8 mouse cellular contexts compared by ENCODE assay signal in the genomic region with DNA sequence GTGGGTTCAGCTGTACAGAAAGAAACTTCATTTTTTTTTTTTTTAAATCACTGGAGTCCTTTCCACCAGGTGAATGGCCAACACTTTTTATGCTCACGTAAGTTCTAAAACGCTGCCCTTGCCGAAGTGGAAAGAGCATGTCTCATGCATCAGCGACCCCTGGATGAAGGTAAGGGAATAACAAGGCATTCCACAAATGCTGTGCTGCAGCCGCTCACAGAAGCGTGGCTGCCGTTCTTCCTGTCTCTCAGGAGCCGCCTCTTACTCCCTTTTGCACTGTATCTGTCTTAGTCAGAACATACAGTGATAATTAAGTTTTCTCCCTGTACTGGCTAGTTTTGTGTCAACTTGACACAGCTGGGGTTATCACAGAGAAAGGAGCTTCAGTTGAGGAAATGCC. TPM values are rescaled to one million over a fixed set of nuclear protein-coding genes. Genes with fewer than 3 reads are reported as not detected.
DNase-seq lines count a peak whose midpoint lies in the region; ATAC-seq and TF ChIP-seq lines count a peak whose summit lies in the region.

No protein-coding gene starts in this region.

- 7% methylated on average over 8 of the region's 8 CpGs for WGBS in hindbrain, embryonic 13.5 days
- 6% methylated on average over 8 of the region's 8 CpGs for WGBS in liver, embryonic 11.5 days

- intact Hi-C loops in left cerebral cortex, adult 2 months (cut with DNase I) = no loop called here
- intact Hi-C loops in left cerebral cortex, postnatal 36 days (cut with DNase I) = no loop called here

- H3K27ac ChIP-seq in left cerebral cortex, adult 2 months = no peak overlapping the region
- H3K27ac ChIP-seq in hindbrain, embryonic 13.5 days = no peak overlapping the region
- no peak overlapping the region for H3K27ac ChIP-seq in liver, embryonic 11.5 days (ENCODE audit: low read depth, low read length)

- H3K36me3 ChIP-seq in hindbrain, embryonic 13.5 days = no peaks in the 10 kb centered on the region
- H3K36me3 ChIP-seq in liver, embryonic 11.5 days (ENCODE audit: control insufficient read depth, insufficient read depth, low read length) = no peaks in the 10 kb centered on the region

- peak; percentile 57 for TF ChIP-seq CTCF in left cerebral cortex, adult 2 months (IDR thresholded peaks at IDR 0.05)

- H3K9ac ChIP-seq in hindbrain, embryonic 13.5 days = no peak overlapping the region
- no peak overlapping the region for H3K9ac ChIP-seq in liver, embryonic 11.5 days (ENCODE audit: low read depth, low read length)

- no peaks in the 10 kb centered on the region for H3K4me1 ChIP-seq in hindbrain, embryonic 13.5 days (replicated peaks)
- no peaks in the 10 kb centered on the region for H3K4me1 ChIP-seq in liver, embryonic 11.5 days (replicated peaks; ENCODE audit: control insufficient read depth, insufficient read depth, low read length)

- no peaks in the 10 kb centered on the region for H3K9me3 ChIP-seq in hindbrain, embryonic 13.5 days
- no peaks in the 10 kb centered on the region for H3K9me3 ChIP-seq in liver, embryonic 11.5 days (ENCODE audit: control insufficient read depth, low read length)

- no peak overlapping the region for H3K4me2 ChIP-seq in hindbrain, embryonic 13.5 days
- no peak overlapping the region for H3K4me2 ChIP-seq in liver, embryonic 11.5 days

- H3K27me3 ChIP-seq in hindbrain, embryonic 13.5 days = peaks cover 14% of the 10 kb centered on the region; the same call in 1 of the 2 replicates
- H3K27me3 ChIP-seq in liver, embryonic 11.5 days (replicated peaks; ENCODE audit: control insufficient read depth, insufficient read depth, low read length) = no peaks in the 10 kb centered on the region

- ATAC-seq in hindbrain, embryonic 13.5 days (ENCODE audit: low FRiP score) = peak; percentile 54; the same call in 1 of the 2 replicates
- ATAC-seq in liver, embryonic 11.5 days (replicated peaks; ENCODE audit: low FRiP score) = 0 out of 2 replicates have a peak, but pooled peaks have one; percentile 39

- peak in 1 of 2 experiments; percentile 17 for DNase-seq in left cerebral cortex, adult 2 months (ENCODE audit: extremely low spot score in 1 of 2, low spot score in 2 of 2)
- no peak for DNase-seq in left cerebral cortex, postnatal 36 days (ENCODE audit: low spot score in 2 of 2)
- DNase-seq in brain, adult 2 months (ENCODE audit: low read depth, low spot score) = peak; percentile 67
- no peak for DNase-seq in liver, embryonic 11.5 days (ENCODE audit: low spot score)
- peak; percentile 9 for DNase-seq in right cerebral cortex, postnatal 4 days
- DNase-seq in frontal cortex, postnatal 25 days (ENCODE audit: low spot score in 2 of 2) = no peak
- no peak for DNase-seq in T-cell, adult 2 months (ENCODE audit: low spot score)

- no peak overlapping the region for H3K4me3 ChIP-seq in left cerebral cortex, adult 2 months
- no peak overlapping the region for H3K4me3 ChIP-seq in hindbrain, embryonic 13.5 days
- H3K4me3 ChIP-seq in liver, embryonic 11.5 days (ENCODE audit: low read depth, low read length) = no peak overlapping the region

RNA-seq across cellular contexts. Expression of a gene that starts 6.5 kb away (rescaled TPM):
- under 1 TPM; 0.40 to 0.59 TPM for total RNA-seq in left cerebral cortex, adult 2 months (2021)
- total RNA-seq in left cerebral cortex, postnatal 36 days (2021) = 1 to 10 TPM in 1 of 2 experiments, under 1 TPM in 1; 0.84 to 1.7 TPM
- polyA plus RNA-seq in hindbrain, embryonic 13.5 days (2015; fragmentation: Nextera tagmentation; extraction: Ambion mirVana) = 0.66 TPM in 1 of 2 replicates, not detected in the other
- polyA plus RNA-seq in liver, embryonic 11.5 days (2014; fragmentation: Nextera tagmentation; extraction: Ambion mirVana) = 0.60 and 0.71 TPM in 2 replicates

Comparison
In these comparisons a context has a peak if more than half of its experiments do, and no peak if none do; other contexts are left out.
1. DNase-seq: peak in brain, adult 2 months (single experiment) and right cerebral cortex, postnatal 4 days (single experiment); none in left cerebral cortex, postnatal 36 days (0 of 2), liver, embryonic 11.5 days (single experiment), frontal cortex, postnatal 25 days (0 of 2) and T-cell, adult 2 months (single experiment).